ENCODE assay signal across 24 mouse cellular contexts in genomic region chr7:113193872-113194271, GRCm38 (mm10).
"Had no signal": no experiment of that assay in that cellular context is flagged by ENCODE, and none has a peak within 500 bp of the region (broad histone marks: within the 10 kb centered on the region; RNA-seq: fewer than 3 reads in every experiment).

No protein-coding gene starts in this region.

- H3K36me3 ChIP-seq: heart, embryonic 13.5 days; heart, embryonic 15.5 days; hindbrain, embryonic 13.5 days; hindbrain, embryonic 15.5 days; kidney, embryonic 15.5 days; limb, embryonic 13.5 days; limb, embryonic 15.5 days; liver, embryonic 12.5 days had no signal

- H3K4me3 ChIP-seq: heart, adult 2 months; heart, embryonic 13.5 days; heart, embryonic 15.5 days; hindbrain, embryonic 13.5 days; hindbrain, embryonic 15.5 days; kidney, embryonic 15.5 days; limb, embryonic 13.5 days; limb, embryonic 15.5 days; liver, embryonic 12.5 days had no signal

- H3K9ac ChIP-seq: heart, embryonic 13.5 days; heart, embryonic 15.5 days; hindbrain, embryonic 13.5 days; hindbrain, embryonic 15.5 days; kidney, embryonic 15.5 days; limb, embryonic 13.5 days; limb, embryonic 15.5 days; liver, embryonic 12.5 days; liver, embryonic 14.5 days had no signal

- H3K4me1 ChIP-seq: hindbrain, embryonic 15.5 days; limb, embryonic 15.5 days had no signal

- DNase-seq: gastrocnemius, postnatal 14 days; gastrocnemius, postnatal 36 days; heart, adult 2 months; heart, postnatal 14 days; heart, postnatal 36 days; kidney, adult 11 months; kidney, adult 2 months; kidney, adult 9 months; kidney, postnatal 14 days; kidney, postnatal 36 days; layer of hippocampus, adult 9-11 months; layer of hippocampus, postnatal 36 days; left cerebral cortex, postnatal 4 days had no signal

- H3K27ac ChIP-seq: heart, embryonic 13.5 days; heart, embryonic 15.5 days; hindbrain, embryonic 13.5 days; hindbrain, embryonic 15.5 days; hindbrain, postnatal 0 days; kidney, embryonic 15.5 days; kidney, postnatal 0 days; limb, embryonic 13.5 days; limb, embryonic 15.5 days; liver, embryonic 12.5 days; liver, embryonic 14.5 days had no signal

- H3K9me3 ChIP-seq: heart, embryonic 15.5 days; hindbrain, embryonic 15.5 days; kidney, embryonic 15.5 days; limb, embryonic 13.5 days; limb, embryonic 15.5 days; liver, embryonic 12.5 days had no signal
